Mouse (Mus musculus) neural tube, embryonic 10.5 days (tissue): ENCODE data around the gene Clcn3.
"Not testable (repeated sequence)": the region's sequence is repeated elsewhere in the genome, so short reads cannot be mapped to it uniquely, and the experiment has no call there.

Source experiments
- DNase-seq: peaks from one replicate; pipeline ENCODE4 v3.0.0-alpha.2; 2017; ENCODE audit warnings: low spot score; ENCODE audit errors: extremely low spot score

Clcn3 gene

DNA sequence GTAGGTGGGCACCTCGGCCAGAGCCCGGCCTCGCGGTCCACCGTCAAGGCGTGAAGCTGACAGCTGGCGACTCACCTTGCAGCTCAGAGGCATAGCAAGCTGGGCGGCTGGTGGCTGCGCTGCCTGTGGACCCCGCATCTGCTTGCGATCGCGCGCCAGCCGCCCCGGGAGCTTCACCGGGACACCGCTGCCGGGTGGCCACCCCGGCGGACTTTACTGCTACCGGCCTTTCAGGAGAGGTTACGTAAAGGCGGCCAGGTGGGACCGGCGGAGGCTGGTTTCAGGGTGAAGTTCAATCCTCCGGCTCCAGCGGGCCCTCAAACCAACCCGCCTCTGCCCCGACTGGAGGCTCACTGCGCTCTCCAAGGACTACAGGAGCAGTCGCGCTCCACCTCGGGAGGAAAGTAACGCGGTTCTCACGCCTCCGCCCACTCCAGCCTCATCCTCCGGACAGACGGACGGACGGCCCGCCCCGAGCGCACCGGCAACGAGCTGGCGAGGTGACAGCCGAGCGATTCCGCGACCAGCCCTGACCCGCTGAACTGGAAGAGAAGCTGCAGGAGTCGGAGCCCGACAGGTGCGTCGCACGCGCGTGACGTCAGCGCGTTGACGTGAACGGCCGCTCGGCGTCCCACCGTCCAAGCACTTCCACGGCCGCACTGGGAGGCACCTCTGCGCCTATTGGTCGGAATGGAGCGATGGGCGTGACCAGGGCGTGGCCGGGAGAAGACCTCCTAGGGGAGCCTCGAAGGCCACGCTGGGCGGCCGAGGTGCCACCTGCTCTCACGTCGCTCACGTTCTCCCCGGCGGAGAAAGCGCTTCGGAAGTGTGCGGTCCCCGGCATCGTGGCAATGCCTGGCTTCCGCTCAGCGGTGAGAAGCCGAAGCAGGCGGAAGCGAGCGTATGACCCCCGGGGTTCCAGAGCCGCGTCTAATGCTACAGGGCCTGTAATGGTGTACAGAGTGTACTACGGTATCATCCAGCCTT is at the start of gene Clcn3:
Gene Clcn3, minus strand, starts transcription at position 600 of the 987 bp plus-strand sequence.
- DNase-seq: peak; percentile 99

DNA sequence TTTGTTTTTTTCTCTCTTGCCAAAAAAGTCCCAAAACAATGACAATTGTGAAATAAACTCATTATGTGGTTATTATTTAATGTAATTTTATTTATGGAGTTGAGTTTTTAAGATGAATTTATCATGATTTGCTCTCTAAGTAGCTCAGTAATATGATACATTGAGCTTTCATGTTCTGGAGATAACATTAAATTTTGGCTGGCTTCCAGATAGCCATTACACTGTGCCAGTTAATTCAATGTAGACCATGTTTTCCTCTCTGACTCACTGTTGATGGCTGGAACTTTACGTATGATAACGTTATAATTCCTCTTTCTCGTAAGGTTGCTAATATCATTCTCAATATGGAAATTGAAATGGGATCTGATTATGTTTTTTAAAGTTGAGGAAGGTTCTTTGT is 13.4 kb upstream of the Clcn3 start:
- DNase-seq: no peak

DNA sequence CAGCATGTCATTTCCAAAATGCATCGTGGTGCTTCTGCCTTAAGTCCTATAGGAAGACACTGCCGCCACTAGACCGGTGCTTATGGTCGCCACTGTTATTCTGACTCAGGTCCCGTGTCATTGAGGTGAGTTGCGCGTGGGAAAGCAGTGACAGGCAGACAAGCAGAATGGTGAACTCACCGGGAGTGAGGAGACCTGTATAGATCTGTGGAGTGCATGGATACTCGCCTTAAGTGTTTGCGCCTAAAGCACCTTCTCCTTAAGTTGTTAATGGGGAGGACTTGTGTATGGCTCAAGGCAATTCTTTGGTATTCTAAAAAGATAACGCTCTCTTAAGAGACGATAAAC is 10.5 kb upstream of the Clcn3 start:
- no peak for DNase-seq

- DNase-seq: peak; percentile 99
Observed at GRCm38 (mm10) chr8:60992910-60993638, 10.0 kb upstream of the Clcn3 start, which contains the start of gene Nek1. Gene Nek1 (plus strand): TSS chr8:60993195.

GRCm38 (mm10) chr8:60992561-60992909 is 9.4 kb upstream of the Clcn3 start:
- no peak for DNase-seq

GRCm38 (mm10) chr8:60984260-60985010 is 1.3 kb upstream of the Clcn3 start:
- not testable (repeated sequence) for DNase-seq

GRCm38 (mm10) chr8:60983688-60984079 is 584 bp upstream of the Clcn3 start:
- DNase-seq: peak; percentile 47

GRCm38 (mm10) chr8:60981388-60981787 is 1.7 kb downstream of the Clcn3 start:
- DNase-seq: no peak

GRCm38 (mm10) chr8:60978496-60978895 is 4.6 kb downstream of the Clcn3 start:
- no peak for DNase-seq

- DNase-seq: no peak
Observed at GRCm38 (mm10) chr8:60976818-60977217, 6.3 kb downstream of the Clcn3 start.

DNA sequence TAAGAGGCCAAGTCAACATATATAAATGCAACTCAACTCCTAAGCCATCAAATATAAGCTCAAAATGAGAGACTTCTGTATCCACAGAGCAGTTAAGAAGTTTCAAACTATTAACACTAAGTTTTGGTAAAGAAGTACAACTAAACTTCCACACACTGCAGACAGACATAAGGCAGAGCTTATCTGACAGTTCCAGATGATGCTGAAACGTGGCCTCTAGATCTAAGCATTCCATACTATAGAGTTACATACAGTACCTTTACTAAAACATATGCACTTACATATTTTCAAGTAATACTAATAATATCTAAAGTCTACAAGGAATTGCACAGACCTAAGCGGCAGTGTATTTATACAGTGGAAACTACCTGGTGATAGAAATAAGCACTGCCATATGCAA is 8.3 kb downstream of the Clcn3 start:
- no peak for DNase-seq

DNA sequence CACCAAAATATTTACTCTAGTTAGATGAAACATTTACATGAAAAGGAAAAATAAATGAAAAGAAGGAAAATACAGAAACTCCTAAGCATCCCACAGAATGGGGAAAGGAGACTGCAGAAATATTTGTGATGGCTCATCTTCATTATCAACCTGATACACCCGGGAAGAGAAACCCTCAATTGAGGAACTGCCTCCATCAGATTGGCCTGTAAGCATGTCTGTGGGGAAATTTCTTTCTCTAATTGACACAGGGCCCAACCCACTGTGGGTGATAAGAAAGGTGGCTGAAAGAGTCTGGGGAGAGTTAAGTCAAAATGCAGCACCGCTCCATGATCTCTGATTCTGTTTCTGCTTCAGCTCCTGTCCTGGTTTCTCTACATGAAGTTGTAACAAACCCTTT is 9.7 kb downstream of the Clcn3 start:
- DNase-seq: no peak

GRCm38 (mm10) chr8:60971808-60972207 is 11.3 kb downstream of the Clcn3 start:
- DNase-seq: no peak

DNA sequence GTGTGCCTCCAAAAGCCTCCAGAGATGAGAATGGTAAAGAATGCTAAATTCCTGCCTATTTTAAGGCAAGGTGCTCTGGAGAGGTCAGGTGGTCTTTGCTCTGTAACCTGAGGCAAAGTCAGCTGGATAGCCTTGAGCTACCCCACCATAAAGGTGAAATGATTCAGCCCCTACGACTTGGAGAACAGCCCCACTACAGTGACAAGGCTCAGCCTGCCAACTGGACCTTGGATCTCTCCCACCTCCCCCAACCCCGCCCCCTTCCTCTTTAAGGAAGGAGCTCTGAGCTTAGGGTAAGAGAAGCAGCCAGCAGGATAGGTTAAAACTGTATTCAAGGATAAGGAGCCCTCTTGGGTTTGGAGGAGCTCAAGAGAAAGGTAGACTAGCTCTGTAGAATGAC is 14.0 kb downstream of the Clcn3 start:
- DNase-seq: no peak

- no peak for DNase-seq
Observed at GRCm38 (mm10) chr8:60965741-60966140, 17.4 kb downstream of the Clcn3 start.

DNA sequence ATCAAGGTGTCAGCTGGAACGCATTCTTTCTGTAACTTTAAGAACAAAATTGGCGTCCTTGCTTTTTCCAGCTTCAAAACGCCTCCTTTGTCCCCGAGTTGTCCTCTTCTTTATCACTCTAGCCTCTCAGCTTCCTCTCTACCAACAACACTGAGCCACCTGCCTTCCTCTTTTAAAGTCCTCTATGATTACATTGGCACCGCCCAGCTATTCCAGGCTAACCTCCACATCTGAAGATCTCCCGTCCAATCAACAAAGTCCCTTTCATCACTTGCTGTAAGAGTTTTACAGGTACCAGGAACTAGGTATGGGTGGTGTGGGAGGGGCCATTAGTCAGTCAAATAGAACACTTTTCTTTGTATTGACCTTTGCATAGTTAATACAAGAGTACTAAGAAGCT is 17.8 kb downstream of the Clcn3 start:
- DNase-seq: no peak

- no peak for DNase-seq
Observed at GRCm38 (mm10) chr8:60964518-60964917, 18.6 kb downstream of the Clcn3 start.

GRCm38 (mm10) chr8:60963931-60964330 is 19.2 kb downstream of the Clcn3 start:
- no peak for DNase-seq

DNA sequence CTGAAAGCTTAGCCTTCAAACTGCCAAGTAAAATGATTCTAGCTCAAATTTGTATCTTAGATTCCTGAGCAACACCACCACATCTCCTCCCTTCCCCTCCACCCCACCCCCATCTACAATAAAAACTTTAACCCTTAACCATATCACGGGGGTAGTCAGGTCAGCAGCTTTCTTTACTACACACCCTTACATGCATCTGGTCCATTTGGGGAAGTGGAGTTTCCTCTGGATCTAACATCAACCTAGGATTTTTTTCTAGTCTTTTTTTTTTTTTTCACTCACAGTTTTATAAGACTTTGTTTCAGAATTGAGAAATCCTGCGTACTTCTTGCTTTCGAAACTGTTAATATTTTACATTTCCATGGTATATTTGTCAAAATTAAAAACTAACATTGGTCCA is 20.3 kb downstream of the Clcn3 start:
- DNase-seq: no peak

DNA sequence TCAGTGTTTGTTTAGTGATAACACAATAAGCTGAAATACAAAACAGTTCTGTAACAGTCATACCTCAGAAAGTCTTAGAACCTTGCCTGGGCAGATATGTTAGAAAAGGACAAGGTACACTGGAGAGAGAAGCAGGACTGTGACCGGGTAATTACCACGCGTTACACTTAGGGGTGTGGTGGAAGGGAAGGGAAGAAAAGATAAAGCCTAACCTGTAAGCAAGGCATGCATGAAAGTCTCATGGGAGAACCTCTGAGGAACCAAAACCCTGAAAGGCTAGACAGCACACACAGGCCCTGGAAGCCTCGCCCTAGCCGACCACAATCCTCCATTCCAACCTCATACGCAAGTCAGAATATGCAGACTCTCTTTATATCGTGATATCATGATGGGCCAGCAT is 26.3 kb downstream of the Clcn3 start:
- DNase-seq: no peak

DNA sequence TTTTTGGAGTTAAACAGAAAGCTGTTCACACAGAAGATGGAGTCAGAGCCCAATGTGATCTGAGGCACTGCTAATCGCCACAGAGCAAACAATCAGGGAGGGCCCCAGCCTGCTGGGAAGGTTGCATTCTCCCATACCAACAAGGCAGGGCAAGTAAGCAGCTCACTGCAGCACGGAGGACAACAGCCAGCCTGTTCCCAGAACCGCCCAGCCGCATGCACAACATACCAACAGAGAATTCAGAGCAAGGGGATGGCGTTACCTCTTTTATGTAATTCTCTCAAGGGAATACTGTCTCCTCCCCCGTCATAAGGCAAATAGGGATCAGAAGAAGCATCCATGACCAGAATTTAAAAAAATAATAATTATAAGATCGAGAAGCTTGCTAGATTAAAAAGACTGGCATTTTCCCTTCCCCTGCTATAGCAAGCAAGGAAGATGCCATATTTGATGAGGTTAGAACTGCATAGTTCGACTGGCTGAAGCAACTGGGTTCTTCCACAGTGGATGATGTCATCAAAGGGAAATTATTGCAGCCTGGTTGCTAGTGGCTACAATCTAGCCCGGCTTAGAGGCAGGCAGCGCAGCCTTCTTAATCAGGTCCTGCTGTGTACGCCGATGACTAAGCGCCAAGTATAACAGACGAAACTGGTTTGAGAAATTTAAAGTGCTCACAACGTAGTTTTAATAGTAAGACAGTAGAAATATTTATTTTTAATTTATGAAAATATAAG is 28.7 kb downstream of the Clcn3 start:
- DNase-seq: peak; percentile 60
